Mouse (Mus musculus): ENCODE measurements around the gene Hhipl1. TPM values are rescaled to one million over a fixed set of nuclear protein-coding genes. Genes with fewer than 3 reads are reported as not detected.
A peak's percentile ranks its signal among the peaks of the same experiment; 100 is the strongest.

Gene Hhipl1
- polyA plus RNA-seq, 1 experiment from 2014 or later = 0.28 TPM

DNA sequence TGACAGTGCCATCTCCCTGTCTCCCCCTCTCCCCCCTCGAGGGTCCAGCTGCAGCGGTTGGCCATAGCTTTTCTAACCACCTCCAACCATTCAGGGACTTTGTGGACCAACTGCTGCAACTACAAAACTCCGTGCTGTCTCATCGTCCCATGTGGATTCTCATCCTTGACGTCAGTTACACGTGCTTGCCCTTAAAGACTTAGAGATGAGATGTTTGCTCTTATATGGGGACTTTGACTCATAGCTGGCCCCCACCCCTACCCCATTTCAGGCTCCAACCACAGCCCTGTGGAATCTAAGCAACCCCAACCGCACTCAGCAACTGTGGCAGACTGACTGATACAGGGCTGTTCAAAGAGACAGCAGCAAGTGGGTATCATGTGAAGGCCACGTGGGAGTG is 898 bp upstream of the Hhipl1 start:
- no peak overlapping the region for H3K4me2 ChIP-seq (ENCODE audit: low read length)
- WGBS = 74% methylated on average over 8 of the region's 8 CpGs

DNA sequence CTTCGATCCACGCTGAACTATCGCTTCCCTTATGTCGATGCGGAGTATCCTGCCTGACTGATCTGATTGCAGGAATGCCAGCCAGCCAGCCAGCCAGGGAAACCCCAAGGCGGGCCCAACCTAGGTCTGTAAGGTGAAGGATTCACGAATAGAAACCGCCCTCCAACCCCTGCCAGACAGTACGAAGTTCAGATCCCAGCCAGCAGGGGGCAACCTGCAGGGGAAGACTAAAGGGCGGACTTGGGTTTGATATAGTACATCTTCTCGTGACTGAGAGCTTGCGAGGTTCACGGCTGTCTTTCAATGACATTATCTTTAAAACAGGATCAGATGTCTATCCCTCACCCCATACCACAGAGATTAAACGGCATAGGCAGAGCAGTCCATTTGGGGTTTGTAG is 1.5 kb downstream of the Hhipl1 start:
- ATAC-seq (replicated peaks; ENCODE audit: low FRiP score, low TSS enrichment, low read depth) = no peak
- WGBS = 25% methylated on average over 14 of the region's 14 CpGs
- Histone ChIP-seq H3K36me3 (ENCODE audit: control insufficient read depth, insufficient read depth, low read length) (no peaks in the 10 kb centered on the region), H3K27ac (ENCODE audit: low read depth) (no peak overlapping the region), H3K27me3 (replicated peaks; ENCODE audit: control insufficient read depth, insufficient read depth, low read length) (peaks cover 7% of the 10 kb centered on the region; the same call in 1 of the 2 replicates), H3K4me1 (replicated peaks; ENCODE audit: control insufficient read depth, insufficient read depth, low read length) (0 out of 2 replicates have a peak, but pooled peaks cover 4% of the 10 kb centered on the region), H3K4me3 (ENCODE audit: low read depth, low read length) (no peak overlapping the region), H3K9ac (ENCODE audit: low read length) (no peak overlapping the region), H3K9me3 (ENCODE audit: control insufficient read depth, low read length) (no peaks in the 10 kb centered on the region), H3K4me2 (ENCODE audit: low read length) (no peak overlapping the region)
- peak; percentile 87 for DNase-seq (ENCODE audit: low spot score)

More for the DNA sequence above, 898 bp upstream of the Hhipl1 start:
- no peak overlapping the region for H3K4me3 ChIP-seq (ENCODE audit: low read depth, low read length)
- ATAC-seq (replicated peaks; ENCODE audit: low FRiP score, low TSS enrichment, low read depth) (no peak), DNase-seq (ENCODE audit: low spot score) (no peak)
- H3K9ac ChIP-seq (ENCODE audit: low read length) = no peak overlapping the region
- peaks cover 7% of the 10 kb centered on the region; the same call in 1 of the 2 replicates for H3K27me3 ChIP-seq (replicated peaks; ENCODE audit: control insufficient read depth, insufficient read depth, low read length)
- H3K27ac ChIP-seq (ENCODE audit: low read depth) = no peak overlapping the region
- H3K4me1 ChIP-seq (replicated peaks; ENCODE audit: control insufficient read depth, insufficient read depth, low read length) = 0 out of 2 replicates have a peak, but pooled peaks cover 4% of the 10 kb centered on the region
- H3K9me3 ChIP-seq (ENCODE audit: control insufficient read depth, low read length) = no peaks in the 10 kb centered on the region
- no peaks in the 10 kb centered on the region for H3K36me3 ChIP-seq (ENCODE audit: control insufficient read depth, insufficient read depth, low read length)

DNA sequence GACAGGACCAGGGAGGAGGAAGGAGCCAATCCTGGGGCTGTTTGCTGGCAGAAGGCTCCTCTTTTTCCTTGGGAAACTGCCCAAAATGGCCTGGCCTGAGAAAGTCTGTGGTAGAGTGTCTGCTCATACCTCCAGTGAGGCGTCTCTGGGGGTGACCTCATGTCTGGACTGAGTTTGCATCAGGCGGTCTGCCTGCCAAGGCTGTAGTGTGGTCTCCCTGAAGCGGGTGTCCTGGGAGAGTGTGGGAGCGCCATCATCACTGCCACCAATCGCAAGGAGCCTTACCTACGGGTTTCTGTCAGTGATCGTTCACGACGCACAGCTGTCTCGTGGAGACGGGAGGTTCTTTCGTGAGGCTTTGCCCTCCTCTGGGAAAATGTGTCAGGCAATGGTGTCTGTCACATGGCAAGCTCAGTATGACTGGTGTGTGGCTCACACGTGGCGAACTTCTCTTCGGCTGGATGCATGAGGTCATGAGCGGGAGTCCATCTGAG is 2.3 kb downstream of the Hhipl1 start:
- peaks cover 7% of the 10 kb centered on the region; the same call in 1 of the 2 replicates for H3K27me3 ChIP-seq (replicated peaks; ENCODE audit: control insufficient read depth, insufficient read depth, low read length)
- ATAC-seq (replicated peaks; ENCODE audit: low FRiP score, low TSS enrichment, low read depth) (no peak), DNase-seq (ENCODE audit: low spot score) (no peak)
- no peaks in the 10 kb centered on the region for H3K36me3 ChIP-seq (ENCODE audit: control insufficient read depth, insufficient read depth, low read length)
- no peaks in the 10 kb centered on the region for H3K9me3 ChIP-seq (ENCODE audit: control insufficient read depth, low read length)
- no peak overlapping the region for H3K9ac ChIP-seq (ENCODE audit: low read length)
- H3K27ac ChIP-seq (ENCODE audit: low read depth) = no peak overlapping the region
- 0 out of 2 replicates have a peak, but pooled peaks cover 4% of the 10 kb centered on the region for H3K4me1 ChIP-seq (replicated peaks; ENCODE audit: control insufficient read depth, insufficient read depth, low read length)
- no peak overlapping the region for H3K4me3 ChIP-seq (ENCODE audit: low read depth, low read length)
- no peak overlapping the region for H3K4me2 ChIP-seq (ENCODE audit: low read length)
- WGBS = 83% methylated on average over 16 of the region's 16 CpGs

DNA sequence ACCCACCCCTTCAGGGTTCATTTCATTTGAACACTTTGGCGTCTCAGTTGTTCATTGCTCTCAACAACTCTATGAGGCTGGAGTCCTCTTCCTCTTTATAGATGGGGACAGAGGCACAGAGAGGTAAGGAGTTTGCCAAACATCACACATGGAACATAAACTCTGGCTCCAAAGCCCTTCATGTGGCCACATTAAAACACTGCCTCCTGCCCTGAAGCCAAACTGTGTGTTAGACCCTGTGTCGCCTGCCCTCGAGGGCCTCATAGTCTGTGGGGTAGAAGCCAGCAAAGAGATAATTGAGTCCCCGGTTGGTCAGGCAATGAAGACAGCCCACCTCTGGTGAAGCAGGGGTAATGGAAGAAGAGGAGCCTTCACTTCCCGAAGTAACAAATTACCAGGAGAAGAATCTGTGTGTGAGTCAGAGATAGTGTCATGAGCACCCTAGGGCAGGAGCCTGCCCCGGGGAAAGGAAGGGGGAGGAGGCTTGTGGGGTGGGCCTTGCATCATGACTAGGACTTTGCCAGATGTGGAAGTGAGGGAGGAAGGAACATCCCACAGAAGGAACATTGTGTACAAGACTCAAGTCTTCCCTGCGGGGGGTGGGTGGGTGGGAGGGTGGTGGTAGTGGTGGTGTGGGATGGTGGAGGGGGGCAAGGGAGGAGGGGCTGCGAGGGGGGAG is 3.2 kb downstream of the Hhipl1 start:
- ATAC-seq (replicated peaks; ENCODE audit: low FRiP score, low TSS enrichment, low read depth) (no peak), DNase-seq (ENCODE audit: low spot score) (no peak)
- Histone ChIP-seq H3K9me3 (ENCODE audit: control insufficient read depth, low read length) (no peaks in the 10 kb centered on the region), H3K4me2 (ENCODE audit: low read length) (no peak overlapping the region), H3K9ac (ENCODE audit: low read length) (no peak overlapping the region), H3K4me1 (replicated peaks; ENCODE audit: control insufficient read depth, insufficient read depth, low read length) (0 out of 2 replicates have a peak, but pooled peaks cover 4% of the 10 kb centered on the region), H3K27ac (ENCODE audit: low read depth) (no peak overlapping the region), H3K27me3 (replicated peaks; ENCODE audit: control insufficient read depth, insufficient read depth, low read length) (peaks cover 7% of the 10 kb centered on the region; the same call in 1 of the 2 replicates), H3K4me3 (ENCODE audit: low read depth, low read length) (no peak overlapping the region), H3K36me3 (ENCODE audit: control insufficient read depth, insufficient read depth, low read length) (no peaks in the 10 kb centered on the region)
- WGBS = 50% methylated on average over 8 of the region's 8 CpGs

DNA sequence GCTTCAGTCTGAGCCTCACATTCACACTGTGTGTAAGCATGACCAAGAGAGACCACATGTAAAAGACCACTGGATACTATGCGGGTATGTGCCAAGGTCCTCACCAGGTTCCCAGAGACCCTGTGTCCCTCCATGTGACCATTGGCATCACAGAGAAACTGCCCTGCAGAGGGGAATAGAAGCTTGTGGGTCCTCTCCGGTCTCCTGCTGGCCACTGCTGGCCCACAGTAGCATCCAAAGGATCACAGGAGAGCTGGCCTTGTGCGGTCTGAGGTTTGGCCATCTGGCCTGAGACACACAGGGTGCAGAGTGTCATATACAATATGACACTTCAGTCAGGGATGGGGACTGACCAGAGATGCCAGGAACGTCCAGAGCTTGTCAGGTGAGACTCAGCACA is 4.0 kb downstream of the Hhipl1 start:
- no peak for ATAC-seq (replicated peaks; ENCODE audit: low FRiP score, low TSS enrichment, low read depth)

GRCm38 (mm10) chr12:108310456-108311027 is 4.5 kb downstream of the Hhipl1 start:
- no peaks in the 10 kb centered on the region for H3K36me3 ChIP-seq (ENCODE audit: control insufficient read depth, insufficient read depth, low read length)
- H3K4me1 ChIP-seq (replicated peaks; ENCODE audit: control insufficient read depth, insufficient read depth, low read length) = 0 out of 2 replicates have a peak, but pooled peaks cover 4% of the 10 kb centered on the region
- ATAC-seq (replicated peaks; ENCODE audit: low FRiP score, low TSS enrichment, low read depth) = no peak
- peaks cover 4% of the 10 kb centered on the region; the same call in 1 of the 2 replicates for H3K27me3 ChIP-seq (replicated peaks; ENCODE audit: control insufficient read depth, insufficient read depth, low read length)
- no peak overlapping the region for H3K4me2 ChIP-seq (ENCODE audit: low read length)
- no peak overlapping the region for H3K4me3 ChIP-seq (ENCODE audit: low read depth, low read length)
- WGBS = 77% methylated on average over 7 of the region's 7 CpGs
- H3K9ac ChIP-seq (ENCODE audit: low read length) = no peak overlapping the region
- H3K9me3 ChIP-seq (ENCODE audit: control insufficient read depth, low read length) = no peaks in the 10 kb centered on the region
- DNase-seq (ENCODE audit: low spot score) = no peak
- H3K27ac ChIP-seq (ENCODE audit: low read depth) = no peak overlapping the region

More for the DNA sequence above, 4.0 kb downstream of the Hhipl1 start:
- Histone ChIP-seq H3K9ac (ENCODE audit: low read length) (no peak overlapping the region), H3K9me3 (ENCODE audit: control insufficient read depth, low read length) (no peaks in the 10 kb centered on the region), H3K36me3 (ENCODE audit: control insufficient read depth, insufficient read depth, low read length) (no peaks in the 10 kb centered on the region), H3K4me1 (replicated peaks; ENCODE audit: control insufficient read depth, insufficient read depth, low read length) (0 out of 2 replicates have a peak, but pooled peaks cover 4% of the 10 kb centered on the region), H3K27me3 (replicated peaks; ENCODE audit: control insufficient read depth, insufficient read depth, low read length) (peaks cover 5% of the 10 kb centered on the region; the same call in 1 of the 2 replicates), H3K27ac (ENCODE audit: low read depth) (no peak overlapping the region), H3K4me2 (ENCODE audit: low read length) (no peak overlapping the region), H3K4me3 (ENCODE audit: low read depth, low read length) (no peak overlapping the region)
- DNase-seq (ENCODE audit: low spot score) = no peak
- WGBS = 75% methylated on average over 4 of the region's 4 CpGs

- WGBS = 89% methylated on average over 27 of the region's 27 CpGs
- ATAC-seq (replicated peaks; ENCODE audit: low FRiP score, low TSS enrichment, low read depth) (no peak), DNase-seq (ENCODE audit: low spot score) (no peak)
- Histone ChIP-seq H3K4me3 (ENCODE audit: low read depth, low read length) (no peak overlapping the region), H3K36me3 (ENCODE audit: control insufficient read depth, insufficient read depth, low read length) (no peaks in the 10 kb centered on the region), H3K4me1 (replicated peaks; ENCODE audit: control insufficient read depth, insufficient read depth, low read length) (no peaks in the 10 kb centered on the region), H3K4me2 (ENCODE audit: low read length) (no peak overlapping the region), H3K9me3 (ENCODE audit: control insufficient read depth, low read length) (no peaks in the 10 kb centered on the region), H3K27me3 (replicated peaks; ENCODE audit: control insufficient read depth, insufficient read depth, low read length) (peaks cover 17% of the 10 kb centered on the region), H3K9ac (ENCODE audit: low read length) (no peak overlapping the region), H3K27ac (ENCODE audit: low read depth) (no peak overlapping the region)
Observed at GRCm38 (mm10) chr12:108311741-108312290, 5.7 kb downstream of the Hhipl1 start.

GRCm38 (mm10) chr12:108312432-108312851 is 6.4 kb downstream of the Hhipl1 start:
- no peaks in the 10 kb centered on the region for H3K9me3 ChIP-seq (ENCODE audit: control insufficient read depth, low read length)
- no peaks in the 10 kb centered on the region for H3K36me3 ChIP-seq (ENCODE audit: control insufficient read depth, insufficient read depth, low read length)
- ATAC-seq (replicated peaks; ENCODE audit: low FRiP score, low TSS enrichment, low read depth) = no peak
- no peak overlapping the region for H3K9ac ChIP-seq (ENCODE audit: low read length)
- no peak overlapping the region for H3K4me3 ChIP-seq (ENCODE audit: low read depth, low read length)
- whole genome bisulfite sequencing = 37% methylated on average over 6 of the region's 6 CpGs
- no peak overlapping the region for H3K27ac ChIP-seq (ENCODE audit: low read depth)
- peaks cover 23% of the 10 kb centered on the region for H3K27me3 ChIP-seq (replicated peaks; ENCODE audit: control insufficient read depth, insufficient read depth, low read length)
- no peak for DNase-seq (ENCODE audit: low spot score)
- no peaks in the 10 kb centered on the region for H3K4me1 ChIP-seq (replicated peaks; ENCODE audit: control insufficient read depth, insufficient read depth, low read length)
- no peak overlapping the region for H3K4me2 ChIP-seq (ENCODE audit: low read length)

All from intestine, embryonic 14.5 days (tissue).